Mouse (Mus musculus) ovary, postnatal 10 days (tissue): ENCODE data around the gene Klhdc8a.
"Not testable (repeated sequence)": the region's sequence is repeated elsewhere in the genome, so short reads cannot be mapped to it uniquely, and the experiment has no call there.

Experiments used
- DNase-seq: peaks from one replicate; pipeline ENCODE4 v3.0.0; 2022; ENCODE audit warnings: low spot score

Klhdc8a gene

DNA sequence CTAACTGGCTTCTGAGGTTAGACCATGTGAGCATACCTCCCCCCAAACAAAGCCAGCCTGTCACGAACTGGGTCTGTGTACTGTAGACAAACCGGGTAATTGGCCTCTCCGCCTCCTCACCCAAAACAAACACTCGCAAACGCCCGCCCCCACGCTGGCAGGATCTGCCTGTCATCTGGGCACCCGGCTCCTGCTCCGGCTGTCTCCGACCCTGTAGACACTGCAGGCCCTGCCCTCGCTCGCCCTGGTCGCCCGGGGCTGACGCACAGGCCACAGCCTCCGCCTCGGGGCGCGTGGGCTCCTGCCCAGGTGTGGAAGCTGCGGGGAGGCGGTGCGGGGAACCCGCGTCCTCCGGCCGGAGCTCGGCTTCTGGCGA, at the start of gene Klhdc8a:
TSS of gene Klhdc8a (plus strand) at position 202 of the 376 bp plus-strand sequence.
- DNase-seq, result no peak

DNA sequence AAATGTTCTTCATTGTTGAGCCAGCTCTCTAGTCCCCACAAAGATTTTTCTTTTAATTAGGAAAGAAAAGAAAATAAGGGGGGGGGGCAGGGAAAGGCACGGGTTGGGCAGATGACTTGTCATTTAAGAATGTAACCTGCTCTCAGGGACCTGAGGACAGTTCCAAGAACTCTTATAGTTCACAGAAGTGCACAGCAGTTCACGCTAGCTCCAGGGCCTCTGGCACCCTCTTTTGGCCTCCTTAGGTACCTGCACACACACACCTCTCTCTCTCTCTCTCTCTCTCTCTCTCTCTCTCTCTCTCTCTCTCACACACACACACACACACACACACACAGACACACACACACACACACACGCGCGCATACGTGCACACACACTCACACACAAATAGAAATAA, 44.0 kb upstream of the Klhdc8a start:
- no peak for DNase-seq

DNA sequence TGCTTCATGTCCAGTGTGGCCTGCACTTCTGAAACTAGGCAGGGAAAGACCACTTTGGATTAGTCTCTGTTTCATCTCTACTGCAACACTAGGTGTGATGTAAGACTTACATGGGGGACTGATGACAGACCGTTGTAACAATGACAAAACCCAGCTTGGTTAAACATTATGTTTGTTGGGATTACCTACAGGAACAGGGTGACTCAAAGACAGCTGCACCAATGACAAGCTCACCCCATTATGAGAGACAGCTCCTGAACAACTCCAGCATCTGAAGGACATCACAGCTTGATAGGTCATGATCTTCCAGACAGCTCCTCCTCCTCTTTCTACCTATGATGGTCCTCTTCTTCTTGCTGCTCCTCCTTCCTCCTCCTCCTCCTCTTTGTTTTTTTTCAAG, 38.1 kb upstream of the Klhdc8a start:
- no peak for DNase-seq

DNA sequence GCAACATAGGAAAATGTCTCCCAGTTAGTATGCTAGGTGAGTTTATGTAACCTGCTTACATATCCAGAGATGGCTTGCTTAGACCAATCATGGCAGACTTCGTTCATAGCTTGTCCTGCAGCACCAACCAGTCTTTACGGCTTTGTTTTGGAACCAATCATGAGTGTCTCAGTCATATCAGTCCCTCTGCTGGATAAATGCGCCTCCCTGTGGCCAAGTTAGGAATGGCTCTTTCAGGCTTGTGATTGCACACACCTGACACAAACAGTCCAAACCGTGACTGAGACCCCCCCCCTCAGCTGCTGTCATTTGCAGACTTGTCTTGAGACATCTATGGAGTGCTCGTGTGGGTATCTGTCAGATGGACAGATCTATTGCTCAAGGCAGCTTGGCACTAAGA, 37.4 kb upstream of the Klhdc8a start:
- DNase-seq, result no peak

DNA sequence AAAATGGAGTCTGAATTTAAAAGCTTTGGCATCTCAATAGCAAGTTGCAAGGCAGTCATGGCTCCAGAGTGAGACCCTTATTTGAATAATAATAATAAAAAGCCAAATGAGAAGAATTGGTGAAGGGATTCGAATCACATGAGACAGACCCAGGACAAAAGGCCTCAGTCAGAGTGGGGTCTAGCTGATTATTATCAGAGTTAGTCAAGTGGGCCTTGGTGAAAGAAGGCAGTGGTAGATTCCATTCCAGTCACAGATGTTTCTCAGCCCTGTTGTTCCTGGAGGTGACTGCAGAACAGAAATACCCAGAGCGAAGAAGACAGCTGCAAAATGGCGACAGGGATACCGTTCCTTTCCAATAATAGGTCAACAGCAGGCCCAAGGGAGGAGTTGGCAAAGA, 34.8 kb upstream of the Klhdc8a start:
- no peak for DNase-seq

DNA sequence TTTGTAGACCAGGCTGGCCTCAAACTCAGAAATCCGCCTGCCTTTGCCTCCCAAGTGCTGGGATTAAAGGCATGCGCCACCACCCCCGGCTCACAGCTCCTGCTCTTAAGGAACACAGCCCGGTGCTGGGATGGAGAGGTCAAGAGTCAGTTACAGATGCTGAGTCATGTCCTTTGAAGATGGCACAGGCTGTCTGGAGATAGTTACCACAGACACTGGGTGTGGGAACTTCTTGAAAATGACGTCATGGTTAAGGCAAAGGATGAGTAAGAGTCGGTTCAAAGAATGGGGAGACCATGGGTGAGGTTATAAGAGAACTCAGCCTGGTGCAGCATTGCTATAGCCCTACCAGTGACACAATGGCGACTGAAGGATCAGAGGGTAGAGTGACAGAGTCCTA, 33.8 kb upstream of the Klhdc8a start:
- DNase-seq, result no peak

DNA sequence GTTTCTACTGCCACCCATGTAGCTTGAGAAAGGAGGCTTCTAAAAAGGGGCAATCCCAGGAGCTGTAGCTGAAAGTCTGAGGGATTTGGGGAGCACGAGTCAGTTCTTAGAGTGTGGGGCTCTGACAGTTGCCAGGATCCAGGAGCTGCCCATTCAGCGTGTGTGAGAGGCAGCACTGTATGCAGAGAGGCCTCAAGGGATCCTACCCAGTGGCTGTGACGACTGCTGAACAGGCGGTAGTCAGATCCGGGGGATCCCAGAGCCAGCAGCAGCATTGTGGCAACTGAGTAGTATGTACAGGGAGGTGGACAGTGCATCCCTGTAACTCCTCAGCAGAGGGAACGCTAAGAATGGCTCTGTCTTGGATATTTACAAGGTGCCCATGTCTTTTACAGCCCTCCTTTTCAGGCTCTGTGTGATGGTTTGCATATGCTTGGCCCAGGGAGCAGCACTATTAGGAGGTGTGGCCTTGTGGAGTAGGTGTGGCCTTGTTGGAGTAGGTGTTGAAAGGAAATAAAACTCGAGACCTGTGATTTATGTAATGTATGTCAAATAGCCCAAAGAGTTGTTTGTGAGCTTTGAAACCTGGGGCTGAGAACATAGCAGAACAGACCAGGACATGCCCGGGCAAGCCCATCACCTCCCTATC, 33.1 kb upstream of the Klhdc8a start:
- DNase-seq, result no peak

DNA sequence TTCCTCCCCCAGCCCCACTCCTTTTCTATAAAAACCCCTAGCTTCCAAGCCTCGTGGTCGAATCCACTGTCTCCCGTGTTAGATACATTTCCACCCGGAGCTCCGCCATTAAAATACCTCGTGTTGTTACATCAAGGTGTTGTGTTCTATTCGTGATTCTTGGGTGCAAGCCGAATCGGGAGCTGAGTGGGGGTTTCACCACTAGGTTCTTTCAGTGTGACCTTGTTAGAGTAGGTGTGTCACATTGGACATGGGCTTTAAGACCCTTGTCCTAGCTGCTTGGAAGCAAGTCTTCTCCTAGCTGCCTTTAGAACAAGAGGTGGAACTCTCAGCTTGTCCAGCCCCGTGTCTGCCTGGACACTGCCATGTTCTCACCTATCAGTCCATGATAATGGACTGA, 32.5 kb upstream of the Klhdc8a start:
- no peak for DNase-seq

DNA sequence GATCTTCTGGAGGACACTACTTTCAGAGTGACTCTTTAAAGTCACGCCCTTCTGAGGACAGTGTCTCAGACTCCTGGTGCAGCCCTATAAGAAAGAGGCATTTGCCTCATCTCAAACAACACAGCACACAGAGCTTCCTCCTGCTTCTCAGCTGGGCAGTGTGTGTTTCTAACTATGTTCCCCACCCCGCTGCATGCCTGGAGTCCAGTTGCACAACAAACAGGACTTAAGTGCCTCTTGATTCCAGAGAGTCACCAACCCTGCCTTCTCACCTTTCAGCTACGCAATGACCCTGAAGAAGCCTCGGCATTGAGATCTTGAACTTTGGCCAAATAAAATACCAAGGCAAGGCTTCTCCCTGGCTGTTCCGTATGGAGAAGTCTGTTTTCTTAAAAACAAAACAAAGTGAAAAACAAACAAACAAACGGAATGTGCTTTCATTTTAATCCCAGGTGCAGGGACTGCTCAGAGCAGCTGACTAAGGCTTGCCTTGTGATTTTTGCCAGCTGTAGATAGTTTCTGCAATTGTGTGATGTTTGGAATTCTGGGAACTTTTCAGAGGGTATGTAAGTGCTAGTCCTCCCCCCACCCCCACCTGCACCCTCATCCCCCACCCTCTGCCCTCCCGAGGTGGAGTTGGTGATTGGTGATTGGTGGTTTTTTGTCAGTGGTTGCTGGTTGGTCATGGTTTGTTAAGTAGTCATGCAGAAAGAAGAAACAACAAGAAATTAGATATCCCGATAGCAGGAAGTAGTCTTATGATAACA, 31.5 kb upstream of the Klhdc8a start:
- DNase-seq, result no peak

DNA sequence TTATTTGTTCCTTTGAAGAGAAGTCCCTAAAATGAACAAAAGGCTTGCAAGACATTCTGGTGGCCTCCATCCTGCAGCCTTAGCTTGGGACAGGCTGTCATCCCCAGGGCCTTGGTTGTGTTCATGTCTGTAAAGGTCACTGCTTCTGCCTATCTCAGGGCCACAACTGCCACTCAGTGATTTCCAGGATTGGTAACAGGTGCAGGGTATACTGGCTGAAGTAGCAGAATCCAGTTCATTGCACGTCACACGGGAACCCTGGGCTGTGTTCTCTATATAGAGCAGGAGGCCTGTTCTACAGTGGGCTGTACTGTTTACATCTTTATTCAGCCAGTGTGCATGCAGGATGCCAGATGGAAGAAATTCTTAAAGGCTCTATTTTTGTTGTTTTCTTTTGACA, 30.5 kb upstream of the Klhdc8a start:
- DNase-seq, result no peak

DNA sequence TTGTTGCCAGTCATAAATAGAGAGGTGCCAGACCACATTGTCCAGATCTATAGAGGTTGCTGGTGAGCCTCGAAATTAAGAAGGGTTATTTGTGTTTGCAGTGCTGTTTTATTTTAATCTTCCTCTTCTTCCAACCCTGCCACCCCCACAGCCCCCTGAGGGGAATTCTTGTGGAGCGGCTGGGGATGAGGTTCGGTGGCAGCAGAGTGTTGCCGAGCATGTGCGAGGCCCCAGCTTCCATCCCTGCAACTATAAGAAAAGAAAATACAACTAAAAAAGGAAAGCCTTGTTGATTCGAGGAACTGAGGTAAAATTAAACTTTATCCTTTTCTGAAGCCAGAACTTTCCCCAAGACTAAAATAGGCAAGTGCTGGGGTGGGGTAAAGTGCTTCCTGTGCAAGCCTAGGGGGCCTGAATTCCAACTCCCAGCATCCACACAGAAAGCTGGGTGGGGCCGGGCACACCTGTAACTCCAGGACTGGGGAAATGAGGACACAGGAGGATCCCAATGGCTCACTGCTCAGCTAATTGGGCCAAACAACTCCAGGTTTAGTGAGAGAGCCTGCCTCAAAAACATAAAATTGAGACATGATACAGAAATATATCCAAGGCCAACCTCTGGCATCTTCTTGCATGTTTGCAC, 29.9 kb upstream of the Klhdc8a start:
- no peak for DNase-seq

DNA sequence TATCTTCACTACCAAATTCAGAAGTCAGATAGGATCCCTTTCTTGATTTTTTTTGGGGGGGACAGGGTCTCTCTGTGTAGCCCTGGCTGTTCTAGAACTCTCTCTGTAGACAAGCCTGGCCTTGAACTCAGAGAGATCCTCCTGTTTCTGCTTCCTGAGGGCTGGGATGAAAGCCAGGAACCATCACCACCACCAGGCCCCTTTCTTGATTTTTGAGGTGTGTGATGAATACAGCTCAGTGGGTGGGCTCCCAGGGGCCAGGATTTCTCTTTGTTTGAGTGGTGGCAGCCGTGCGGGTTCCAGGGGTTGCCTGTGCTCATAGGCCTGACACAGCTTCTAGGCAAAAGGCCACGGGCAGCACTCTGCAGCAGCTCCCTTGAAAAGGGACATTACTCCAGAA, 27.2 kb upstream of the Klhdc8a start:
- no peak for DNase-seq

DNA sequence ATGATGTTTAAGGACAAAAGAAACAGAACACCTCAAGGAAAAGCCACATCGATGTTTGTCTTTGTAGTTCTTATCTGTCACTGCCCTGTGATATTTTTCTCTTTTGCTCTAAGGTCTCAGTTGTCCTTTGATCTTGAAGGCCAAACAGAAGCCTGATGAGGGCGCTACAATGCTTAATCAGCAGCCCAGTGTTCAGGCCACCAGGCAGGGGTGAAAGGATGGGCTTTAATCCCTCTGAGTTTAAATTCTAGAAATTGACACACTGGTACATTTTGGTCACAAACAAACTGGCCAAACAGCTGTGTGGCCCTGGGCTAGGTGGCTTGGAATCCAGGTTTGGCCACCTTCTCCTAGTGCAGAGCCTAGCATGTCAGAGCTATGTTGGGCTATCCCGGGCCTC, 21.7 kb upstream of the Klhdc8a start:
- DNase-seq, result no peak

DNA sequence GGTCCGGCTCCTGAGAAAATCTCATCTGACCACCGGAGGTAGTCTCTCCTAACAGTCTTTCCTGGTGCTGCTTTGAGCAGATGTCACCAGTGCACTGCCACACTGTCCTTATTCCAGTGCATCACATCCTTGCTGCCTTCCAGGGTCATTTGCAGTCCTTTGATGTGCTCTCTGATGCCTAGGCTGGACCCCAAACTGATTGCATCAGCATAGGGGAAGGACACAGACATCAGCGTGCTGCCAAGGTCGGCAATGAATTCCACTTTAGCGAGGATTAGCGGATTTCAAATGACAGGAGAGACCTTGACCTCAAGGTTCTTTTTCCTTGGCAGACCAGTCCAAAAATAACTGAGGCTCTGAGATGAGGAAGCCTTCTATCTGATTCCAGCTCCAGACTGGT, 21.3 kb upstream of the Klhdc8a start:
- no peak for DNase-seq

DNA sequence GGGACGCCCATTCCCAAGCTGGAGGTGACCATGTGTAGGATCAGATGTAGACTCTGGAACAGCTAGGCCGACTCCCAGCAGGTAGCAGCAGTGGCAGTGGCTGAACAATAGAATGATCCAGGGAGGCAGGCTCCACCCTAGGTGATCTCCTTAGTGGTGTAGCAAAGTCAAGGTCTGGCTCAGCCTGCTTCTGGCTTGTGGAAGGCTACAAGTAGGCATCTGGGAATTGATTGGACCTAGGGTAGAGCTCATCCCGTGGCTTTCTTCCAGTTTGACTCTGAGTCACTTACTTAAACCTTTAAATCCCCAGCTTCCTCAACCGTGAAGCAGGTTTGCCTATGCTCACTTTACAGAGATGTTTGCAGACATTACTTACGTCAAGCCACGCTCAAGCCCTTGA, 17.8 kb upstream of the Klhdc8a start:
- not testable (repeated sequence) for DNase-seq

DNA sequence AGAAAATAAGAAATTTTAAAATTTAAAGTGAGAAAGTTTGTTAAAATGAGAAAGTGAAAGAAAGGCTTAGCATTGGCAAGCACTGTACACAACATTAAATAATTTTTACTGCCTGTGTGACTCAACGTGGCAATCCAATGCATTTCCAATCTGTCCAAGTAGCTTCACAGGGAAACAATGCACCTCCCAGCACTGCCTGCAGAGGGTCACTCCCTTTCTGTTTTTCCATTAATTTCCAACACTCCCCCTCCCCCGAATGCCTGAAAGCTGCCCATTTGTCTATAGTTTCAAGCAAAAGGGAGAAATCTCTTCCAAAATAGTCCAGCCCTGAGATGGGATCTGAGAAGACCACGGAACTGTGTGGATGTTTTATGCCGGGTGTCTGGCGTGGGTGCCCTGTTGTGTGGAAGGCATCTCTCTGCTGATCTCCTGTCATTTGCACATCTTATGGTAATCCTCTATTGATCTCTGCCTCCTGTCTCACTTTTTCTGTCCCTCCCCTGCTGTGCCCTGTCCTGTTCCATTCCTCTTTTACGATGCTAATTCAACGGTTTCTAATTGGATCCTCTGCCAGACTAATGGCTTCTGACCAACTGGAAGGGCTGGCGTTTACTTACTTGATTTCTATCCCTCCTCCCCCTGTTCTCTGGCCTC, 16.8 kb upstream of the Klhdc8a start:
- no peak for DNase-seq

DNA sequence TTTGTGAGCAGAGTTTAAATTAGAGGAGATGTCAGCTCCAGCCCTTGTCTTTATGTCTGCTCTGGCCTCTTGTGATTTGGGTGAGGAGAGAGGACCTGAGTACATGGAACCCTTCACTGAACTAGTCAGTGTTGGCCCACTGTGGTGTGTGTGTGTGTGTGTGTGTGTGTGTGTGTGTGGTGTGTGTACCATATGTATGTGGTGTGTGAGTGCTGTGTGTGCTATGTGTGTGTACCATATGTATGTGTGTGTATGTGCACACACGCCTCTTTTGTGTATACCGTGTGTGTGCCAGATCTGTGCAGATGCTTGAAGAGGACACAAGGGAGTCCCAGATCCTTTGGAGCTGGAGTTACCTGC, 16.3 kb upstream of the Klhdc8a start:
- no peak for DNase-seq

DNA sequence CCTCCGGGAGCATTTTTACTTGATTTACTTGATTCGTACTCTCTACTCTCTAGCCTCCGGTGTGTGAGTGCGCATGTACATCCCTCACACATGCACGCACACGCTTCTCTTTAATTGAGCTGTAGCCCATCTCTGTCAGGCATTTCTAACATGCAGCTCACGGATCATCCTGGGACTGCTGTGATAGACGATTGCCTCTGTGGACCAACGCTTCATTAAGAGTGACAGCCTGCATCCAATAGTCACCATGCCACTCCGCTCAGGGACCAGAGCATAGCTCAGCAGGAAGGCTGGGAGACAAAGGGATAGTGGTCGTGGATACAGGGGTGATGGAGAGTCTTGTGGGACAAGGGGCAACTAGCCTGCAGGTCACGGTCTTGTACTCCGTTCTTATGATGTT, 15.4 kb upstream of the Klhdc8a start:
- DNase-seq, result no peak

DNA sequence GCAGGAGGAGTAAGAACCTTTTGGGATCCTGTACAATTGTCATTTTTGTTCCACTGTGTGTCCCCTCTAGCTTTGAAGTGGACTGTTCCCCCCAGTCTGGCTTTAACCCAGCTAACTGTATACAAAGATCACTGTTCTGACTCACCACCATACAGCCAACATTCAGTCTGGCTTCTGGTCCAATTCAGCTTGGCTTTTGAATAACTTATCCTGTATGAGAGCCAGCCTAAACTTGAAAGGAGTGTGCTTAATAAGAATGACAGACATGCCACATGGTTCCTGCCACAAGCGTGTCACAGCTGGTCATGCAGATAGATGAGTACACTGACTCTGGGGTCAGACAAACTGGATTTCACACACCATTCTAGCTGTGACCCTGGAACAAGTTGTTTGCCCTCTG, 11.7 kb upstream of the Klhdc8a start:
- DNase-seq, result no peak

DNA sequence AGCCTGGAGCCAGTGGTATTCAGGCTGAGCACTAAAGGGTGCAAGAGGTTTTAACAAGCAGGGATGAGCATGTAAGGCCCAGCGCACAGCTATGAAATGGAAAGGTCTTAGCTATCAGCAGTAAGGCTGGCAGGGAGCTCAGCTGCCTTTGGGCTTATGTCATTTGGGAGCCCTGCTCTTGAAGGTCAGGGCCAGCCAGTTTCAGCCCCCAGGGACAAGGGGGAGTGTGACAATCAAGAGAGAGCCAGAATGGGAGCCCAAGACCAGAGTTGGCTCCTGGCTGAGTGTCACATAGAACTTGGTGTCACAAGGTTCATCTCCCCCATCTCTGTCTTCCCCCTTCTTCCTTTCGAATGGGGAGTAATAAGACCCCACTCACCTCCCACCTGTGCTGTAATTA, 11.0 kb upstream of the Klhdc8a start:
- no peak for DNase-seq

DNA sequence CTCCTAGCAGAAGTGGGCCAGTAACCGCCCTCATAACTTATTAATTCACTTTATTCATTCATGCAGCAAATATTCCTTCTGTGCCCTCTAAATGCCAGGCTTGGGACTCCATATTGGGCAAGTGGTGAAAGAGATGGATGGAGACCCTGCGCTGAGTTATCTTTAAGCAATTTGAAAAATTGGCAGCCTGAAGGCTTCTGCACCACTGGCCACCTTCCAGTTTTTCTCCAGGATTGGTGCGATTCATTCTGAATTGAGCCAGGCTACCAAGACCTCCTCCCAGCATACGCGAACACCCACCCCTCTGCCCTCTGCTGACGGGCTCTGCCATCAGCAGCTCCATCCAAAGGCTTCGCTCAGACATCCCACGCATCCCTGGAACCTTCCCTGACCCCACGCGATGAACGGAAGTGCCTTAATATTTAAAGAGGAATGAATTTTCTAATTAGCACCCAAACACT, 10.4 kb upstream of the Klhdc8a start:
- no peak for DNase-seq

DNA sequence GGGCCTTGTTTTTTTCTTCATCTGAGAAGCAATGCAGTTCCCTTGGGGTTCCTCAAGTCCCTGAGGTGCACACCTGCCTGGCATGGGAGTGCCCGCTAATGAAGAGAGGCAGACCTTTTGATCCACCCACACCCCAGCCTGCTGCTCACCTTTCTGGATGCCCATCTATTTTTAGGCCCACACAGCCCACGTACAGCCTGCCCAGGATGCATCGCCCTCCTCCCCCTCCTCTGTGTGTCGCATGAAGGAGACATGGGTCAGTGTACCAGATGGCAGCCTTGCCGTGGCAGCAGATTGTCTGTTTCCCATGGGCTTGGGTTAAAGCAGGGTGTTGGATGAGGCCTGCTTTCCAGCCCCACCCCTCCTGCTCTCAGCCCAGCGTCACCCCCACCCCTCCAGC, 8.5 kb upstream of the Klhdc8a start:
- DNase-seq, result no peak
